Mouse (Mus musculus) adrenal gland, postnatal 36 days (tissue): ENCODE data around the gene Slc48a1. TPM values are rescaled to one million over a fixed set of nuclear protein-coding genes. Genes with fewer than 3 reads are reported as not detected.

ENCODE experiments used
- DNase-seq, 2 experiments: peaks; one replicate each; pipeline ENCODE4 v3.0.0; 2021; ENCODE audit warnings: mixed read lengths in 1 of 2
- total RNA-seq, 2 experiments: library from RNA; stranded (reverse); gene quantifications; 2 replicates each; pipeline ENCODE4 v1.2.3; 2021

Gene Slc48a1
- total RNA-seq, 2 experiments from 2014 or later = 107 to 130 TPM

- no peak for DNase-seq
Observed at GRCm38 (mm10) chr15:97801811-97802210, 23.5 kb downstream of the Slc48a1 start.

GRCm38 (mm10) chr15:97802575-97802974 is 24.3 kb downstream of the Slc48a1 start:
- peak in 1 of 2 experiments; percentile 9 for DNase-seq

- DNase-seq = no peak
Observed at GRCm38 (mm10) chr15:97807867-97808266, 29.5 kb downstream of the Slc48a1 start.

GRCm38 (mm10) chr15:97808532-97808931 is 30.2 kb downstream of the Slc48a1 start:
- DNase-seq = peak in 1 of 2 experiments; percentile 61

- peak in 1 of 2 experiments; percentile 13 for DNase-seq
Observed at GRCm38 (mm10) chr15:97809206-97809605, 30.9 kb downstream of the Slc48a1 start.

GRCm38 (mm10) chr15:97809942-97810341 is 31.6 kb downstream of the Slc48a1 start:
- DNase-seq = peak; percentile 84 to 85

GRCm38 (mm10) chr15:97810399-97810798 is 32.1 kb downstream of the Slc48a1 start:
- no peak for DNase-seq

GRCm38 (mm10) chr15:97811307-97811706 is 33.0 kb downstream of the Slc48a1 start:
- DNase-seq = peak in 1 of 2 experiments; percentile 21

GRCm38 (mm10) chr15:97812126-97812525 is 33.8 kb downstream of the Slc48a1 start:
- DNase-seq = peak; percentile 87 to 89

- DNase-seq = peak in 1 of 2 experiments; percentile 6
Observed at GRCm38 (mm10) chr15:97812875-97813274, 34.6 kb downstream of the Slc48a1 start.

GRCm38 (mm10) chr15:97813452-97814204 is 35.3 kb downstream of the Slc48a1 start:
- peak in 1 of 2 experiments; percentile 75 for DNase-seq

- peak; percentile 70 to 71 for DNase-seq
Observed at GRCm38 (mm10) chr15:97814703-97815102, 36.4 kb downstream of the Slc48a1 start.

GRCm38 (mm10) chr15:97815254-97815653 is 36.9 kb downstream of the Slc48a1 start:
- DNase-seq = peak in 1 of 2 experiments; percentile 71

- DNase-seq = no peak
Observed at GRCm38 (mm10) chr15:97816199-97816994, 38.1 kb downstream of the Slc48a1 start.

GRCm38 (mm10) chr15:97819937-97820336 is 41.6 kb downstream of the Slc48a1 start:
- DNase-seq = no peak

- DNase-seq = peak; percentile 78 to 80
Observed at GRCm38 (mm10) chr15:97821321-97821982, 43.1 kb downstream of the Slc48a1 start.

- peak in 1 of 2 experiments; percentile 39 for DNase-seq
Observed at GRCm38 (mm10) chr15:97821983-97822363, 43.7 kb downstream of the Slc48a1 start.

- DNase-seq = no peak
Observed at GRCm38 (mm10) chr15:97822545-97823228, 44.4 kb downstream of the Slc48a1 start.

- peak; percentile 46 to 59 for DNase-seq
Observed at GRCm38 (mm10) chr15:97823479-97823878, 45.2 kb downstream of the Slc48a1 start.

- peak; percentile 72 to 82 for DNase-seq
Observed at GRCm38 (mm10) chr15:97824042-97824441, 45.7 kb downstream of the Slc48a1 start.

- DNase-seq = peak; percentile 95
Observed at GRCm38 (mm10) chr15:97825071-97825940, 47.0 kb downstream of the Slc48a1 start.
